Mouse (Mus musculus): ENCODE data around the gene Dmwd.

GRCm38 (mm10) chr7:19028067-19028466, 48.0 kb upstream of the Dmwd start:
- TF ChIP-seq CTCF (IDR thresholded peaks at IDR 0.05) = no peak
- TF ChIP-seq EP300 (IDR thresholded peaks at IDR 0.05; ENCODE audit: insufficient read depth, low read depth, low read length) = no peak
